Mouse (Mus musculus): ENCODE data around the gene Tmem233. TPM values are rescaled to one million over a fixed set of nuclear protein-coding genes. Genes with fewer than 3 reads are reported as not detected.

The Tmem233 gene
- polyA plus RNA-seq, 1 experiment: not detected

DNA sequence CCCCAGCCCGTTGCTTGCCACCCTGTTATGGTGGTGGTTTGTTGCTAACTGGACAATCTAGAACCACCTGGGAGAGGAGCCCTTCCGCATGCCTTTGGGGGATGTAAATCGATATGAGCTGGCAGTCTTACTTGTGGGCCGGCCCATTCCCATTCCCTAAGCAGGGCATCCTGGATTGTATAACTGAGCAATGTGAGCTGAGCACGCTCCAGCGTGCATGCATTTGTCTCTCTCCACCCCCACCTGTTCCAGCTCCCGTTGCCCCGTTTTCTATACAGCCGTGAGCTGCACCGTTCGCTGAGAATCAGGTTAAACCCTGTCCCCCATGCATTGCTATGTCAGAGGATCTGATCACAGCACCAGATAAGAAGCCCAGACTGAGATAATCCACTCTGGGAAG is 91.3 kb downstream of the Tmem233 start:
- TF ChIP-seq POLR2A (IDR thresholded peaks at IDR 0.05; ENCODE audit: extremely low read depth, insufficient read depth, low read length) (no peak), CTCF (IDR thresholded peaks at IDR 0.05; ENCODE audit: extremely low read depth, insufficient read depth, low read length) (no peak)
- Histone ChIP-seq H3K4me3 (ENCODE audit: insufficient read depth, low read length) (no peak overlapping the region), H3K4me1 (ENCODE audit: control insufficient read depth, insufficient read depth, low read length) (no peaks in the 10 kb centered on the region), H3K27ac (ENCODE audit: insufficient read depth, low read length) (no peak overlapping the region)

Other genes starting within 250 kb of the Tmem233 start
- gene Cit, start 238.0 kb downstream of the Tmem233 start, polyA plus RNA-seq (2012; rRNA removed): 71.9 and 75.4 TPM in 2 replicates
- 32.7 and 39.9 TPM in 2 replicates for gene Prkab1, start 58.7 kb downstream of the Tmem233 start, polyA plus RNA-seq (2012; rRNA removed)
- 0.23 and 0.29 TPM in 2 replicates for gene Ccdc60, start 205.7 kb upstream of the Tmem233 start, polyA plus RNA-seq (2012; rRNA removed)